Mouse (Mus musculus): ENCODE measurements around the gene Rtf2.

Rtf2 gene

DNA sequence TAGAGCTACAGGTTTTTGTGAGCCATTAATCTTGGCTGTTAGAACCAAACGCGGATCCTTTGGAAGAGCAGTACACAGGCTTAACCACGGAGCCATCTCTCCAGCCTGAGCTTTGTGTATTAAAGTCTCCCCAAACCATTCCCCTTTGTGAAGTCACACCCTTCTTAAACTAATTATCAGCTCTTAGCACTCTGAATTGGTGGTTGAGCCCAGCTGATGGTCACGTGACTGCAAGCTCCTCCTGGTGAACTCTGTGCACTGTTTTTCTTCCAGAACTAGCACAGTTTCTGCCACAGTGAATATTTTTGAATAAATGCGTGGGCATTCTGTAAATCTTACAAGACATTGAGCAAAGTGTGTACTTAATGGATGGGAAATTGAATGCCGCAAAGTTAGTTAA lies 820 bp downstream of the Rtf2 start:
- DNase-seq, result peak; percentile 17

- DNase-seq, result no peak
Observed at GRCm38 (mm10) chr2:172445617-172446016, 5.3 kb downstream of the Rtf2 start.

DNA sequence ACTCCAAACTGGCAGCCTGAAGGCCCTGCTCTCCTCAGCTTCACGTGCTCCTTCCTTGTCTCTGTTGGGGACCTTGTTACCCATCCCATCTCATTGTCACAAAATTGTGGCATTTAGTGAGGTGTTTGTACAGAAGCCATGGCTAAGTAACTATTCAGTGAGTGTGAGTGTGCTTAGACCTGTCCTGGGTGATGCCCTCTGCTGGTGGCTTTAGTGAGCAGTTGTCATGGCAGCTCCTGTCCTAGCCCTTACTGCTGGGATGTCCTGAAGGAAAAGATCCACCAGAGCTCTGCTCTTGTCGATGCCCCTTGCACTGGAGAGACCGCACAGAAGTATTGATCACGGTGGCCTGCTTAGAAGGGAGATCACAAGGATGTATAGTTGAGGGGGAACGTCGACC lies 7.0 kb downstream of the Rtf2 start:
- peak; percentile 58 for DNase-seq

DNA sequence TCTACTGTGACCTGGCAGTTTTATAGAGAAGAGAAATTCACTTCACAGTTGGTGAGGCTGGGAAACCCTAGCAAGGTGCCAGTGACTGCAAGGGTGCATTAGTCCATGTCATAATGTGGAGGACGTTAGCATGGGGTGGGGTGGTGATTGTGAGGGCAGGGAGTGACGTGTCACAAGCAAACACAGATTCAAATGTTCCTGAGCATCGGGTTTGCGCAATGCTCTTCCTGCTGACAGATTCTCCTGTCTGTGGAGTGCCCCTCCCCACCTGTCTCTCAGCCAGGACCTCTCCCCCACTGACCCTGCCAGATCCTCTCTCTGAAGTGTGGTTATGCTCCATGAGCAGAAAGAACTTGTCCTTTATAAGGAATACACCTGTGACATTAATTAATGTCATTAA lies 8.0 kb downstream of the Rtf2 start:
- no peak for DNase-seq

GRCm38 (mm10) chr2:172450640-172451039 lies 10.3 kb downstream of the Rtf2 start:
- no peak for DNase-seq

DNA sequence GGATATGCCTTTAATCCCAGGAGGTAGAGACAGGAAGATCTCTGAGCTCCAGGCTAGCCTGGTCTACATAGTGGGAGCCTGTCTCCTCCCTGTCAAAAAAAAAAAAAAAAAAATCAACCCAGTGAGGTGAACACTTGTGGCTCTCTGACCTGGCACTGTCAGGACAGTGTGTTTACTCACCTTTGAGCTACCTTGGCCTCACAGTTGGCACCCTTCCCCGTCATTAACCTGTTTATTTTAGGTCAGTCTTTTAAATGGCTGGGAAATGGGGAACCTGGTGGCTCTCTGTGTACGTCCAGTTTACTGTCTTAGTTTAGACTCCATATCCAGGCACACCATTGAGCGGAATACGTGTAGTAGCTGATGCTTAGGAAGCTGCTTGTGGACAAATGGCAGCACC lies 11.7 kb downstream of the Rtf2 start:
- no peak for DNase-seq

- DNase-seq, result peak; percentile 22
Observed at GRCm38 (mm10) chr2:172452458-172452857, 12.1 kb downstream of the Rtf2 start.

GRCm38 (mm10) chr2:172458496-172458895 lies 18.1 kb downstream of the Rtf2 start, which contains the start of gene Gcnt7:
Gcnt7 (minus strand) TSS chr2:172458596.
- DNase-seq, result no peak

- DNase-seq, result no peak
Observed at GRCm38 (mm10) chr2:172460647-172461046, 20.3 kb downstream of the Rtf2 start.

DNA sequence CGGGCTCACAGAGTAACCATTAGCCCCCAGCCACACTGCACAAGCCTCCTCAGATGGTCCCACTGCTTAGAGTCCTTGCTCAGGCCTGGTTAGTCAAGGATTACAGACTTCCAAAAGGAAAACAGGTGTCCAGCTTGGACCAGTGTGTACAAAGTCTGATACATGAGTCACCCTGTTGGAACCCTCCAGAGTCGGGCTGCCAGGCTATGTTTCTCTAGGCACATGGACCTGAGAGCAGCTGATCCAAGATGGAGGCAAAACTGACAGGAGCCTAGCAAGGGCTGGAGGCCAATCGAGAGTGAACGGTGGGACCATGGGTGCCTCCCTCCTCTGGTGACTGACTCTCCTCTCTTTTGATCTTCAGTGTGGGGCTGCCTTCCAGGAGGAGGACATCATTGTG lies 22.5 kb downstream of the Rtf2 start:
- no peak for DNase-seq

DNA sequence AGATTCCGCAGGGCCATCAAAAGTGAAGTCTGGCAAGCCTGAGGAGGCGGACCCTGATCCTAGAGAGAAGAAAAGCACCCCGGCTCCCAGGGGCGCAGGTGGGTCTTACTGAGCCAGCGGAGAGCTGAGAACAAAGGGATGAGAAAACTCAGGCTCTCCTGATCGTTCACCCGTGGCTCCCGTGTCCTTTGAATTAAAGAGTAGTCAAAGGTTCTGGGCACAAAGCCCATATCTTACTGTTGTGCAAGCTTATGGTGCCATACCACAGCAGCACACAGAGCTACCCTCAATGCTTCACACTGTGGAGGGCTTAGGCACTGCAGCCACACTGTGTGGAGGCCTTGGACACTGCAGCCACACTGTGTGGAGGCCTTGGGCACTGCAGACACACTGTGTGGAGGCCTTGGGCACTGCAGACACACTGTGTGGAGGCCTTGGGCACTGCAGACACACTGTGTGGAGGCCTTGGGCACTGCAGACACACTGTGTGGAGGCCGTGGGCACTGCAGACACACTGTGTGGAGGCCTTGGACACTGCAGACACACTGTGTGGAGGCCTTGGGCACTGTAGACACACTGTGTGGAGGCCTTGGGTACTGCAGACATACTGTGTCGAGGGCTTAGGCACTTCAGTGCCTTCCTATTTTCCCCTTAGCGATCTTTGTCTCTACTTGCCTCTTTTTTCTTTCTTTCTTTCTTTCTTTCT lies 26.2 kb downstream of the Rtf2 start:
- peak; percentile 31 for DNase-seq

- no peak for DNase-seq
Observed at GRCm38 (mm10) chr2:172467206-172467605, 26.9 kb downstream of the Rtf2 start.

DNA sequence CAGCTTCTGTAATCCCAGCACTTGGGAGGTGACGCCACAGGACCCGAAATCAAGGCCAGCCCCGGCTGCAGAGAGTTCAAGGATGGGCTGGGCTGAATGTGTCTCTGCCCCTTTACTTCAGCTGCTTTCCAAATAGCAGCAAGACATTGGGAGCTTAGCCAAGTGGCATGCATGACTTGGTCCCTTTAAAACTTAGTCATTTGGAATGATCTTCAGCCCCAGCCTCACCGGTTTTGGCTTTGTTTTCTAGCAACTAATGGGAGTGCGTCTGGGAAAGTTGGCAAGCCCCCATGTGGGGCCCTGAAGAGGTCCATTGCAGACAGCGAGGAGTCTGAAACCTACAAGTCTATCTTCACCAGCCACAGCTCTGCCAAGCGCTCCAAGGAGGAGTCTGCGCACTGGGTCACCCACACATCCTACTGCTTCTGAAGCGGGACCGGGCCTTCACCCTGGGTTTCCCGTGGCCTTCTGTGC lies 28.0 kb downstream of the Rtf2 start:
- peak; percentile 63 for DNase-seq

DNA sequence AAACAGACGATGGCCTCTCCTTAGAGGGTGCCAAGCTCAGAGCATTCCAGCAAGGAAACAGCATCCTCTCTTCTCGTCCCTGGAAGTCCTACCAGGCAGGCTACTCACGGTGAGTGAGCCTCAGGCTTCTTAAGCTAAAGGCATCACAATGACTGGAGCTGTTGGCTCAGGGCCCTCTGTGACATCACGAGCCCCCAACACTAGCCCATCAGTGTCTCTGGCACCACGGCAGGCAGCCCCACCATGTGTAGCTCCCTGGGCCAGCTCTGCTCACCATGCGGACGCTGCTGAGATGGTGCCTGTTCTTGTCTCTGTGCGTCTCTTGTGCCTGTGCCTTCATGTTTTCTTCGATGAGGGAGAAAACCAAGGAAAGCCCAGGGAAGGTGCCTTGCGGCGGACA lies 32.0 kb downstream of the Rtf2 start, which contains the start of gene Fam209:
TSS of gene Fam209 (plus strand) at position 203 of the 400 bp plus-strand sequence.
- no peak for DNase-seq

GRCm38 (mm10) chr2:172473591-172473990 lies 33.2 kb downstream of the Rtf2 start:
- no peak for DNase-seq

DNA sequence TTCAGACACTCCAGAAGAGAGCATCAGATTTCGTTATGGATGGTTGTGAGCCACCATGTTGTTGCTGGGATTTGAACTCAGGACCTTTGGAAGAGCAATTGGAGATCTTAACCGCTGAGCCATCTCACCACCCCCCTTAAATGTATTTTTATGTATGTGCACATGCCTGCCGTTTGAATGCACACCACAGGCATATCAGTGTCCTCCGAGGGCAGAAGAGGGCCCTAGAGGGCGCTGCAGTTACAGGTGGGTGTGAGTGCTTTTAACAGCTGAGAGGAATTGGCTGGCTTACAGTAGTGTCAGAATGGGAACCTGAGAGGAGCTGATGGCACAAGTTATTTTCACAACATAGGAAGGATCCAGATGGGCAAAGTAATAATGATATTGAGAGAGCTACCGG lies 34.6 kb downstream of the Rtf2 start:
- peak; percentile 55 for DNase-seq

DNA sequence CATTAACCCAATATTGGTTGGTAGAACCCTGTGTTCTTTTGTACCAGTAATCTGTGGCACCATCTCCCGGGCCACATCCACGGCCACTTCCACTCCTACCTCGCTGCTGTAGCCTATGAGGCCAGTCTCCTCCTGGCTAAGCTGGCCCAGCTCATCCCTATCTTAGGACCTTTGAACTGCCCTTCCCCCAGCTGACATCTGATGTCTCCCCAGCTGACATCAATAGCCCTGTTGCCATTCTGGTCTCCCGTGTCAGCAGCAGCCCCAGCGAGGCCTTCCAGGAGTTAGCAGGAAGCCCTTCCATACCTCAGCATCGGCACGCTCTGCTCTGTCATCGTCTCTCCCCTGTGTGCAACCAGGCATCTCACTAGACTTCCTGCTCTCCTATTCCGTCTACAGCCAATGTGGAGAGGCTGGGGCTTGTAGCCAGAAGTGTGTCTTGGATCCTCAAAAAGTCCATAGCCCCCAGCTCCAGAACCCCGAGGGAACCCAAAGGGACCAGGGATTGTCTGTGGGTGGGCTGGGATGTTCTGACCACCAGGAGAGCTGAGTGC lies 36.4 kb downstream of the Rtf2 start:
- DNase-seq, result no peak

- DNase-seq, result no peak
Observed at GRCm38 (mm10) chr2:172477350-172477749, 37.0 kb downstream of the Rtf2 start.

DNA sequence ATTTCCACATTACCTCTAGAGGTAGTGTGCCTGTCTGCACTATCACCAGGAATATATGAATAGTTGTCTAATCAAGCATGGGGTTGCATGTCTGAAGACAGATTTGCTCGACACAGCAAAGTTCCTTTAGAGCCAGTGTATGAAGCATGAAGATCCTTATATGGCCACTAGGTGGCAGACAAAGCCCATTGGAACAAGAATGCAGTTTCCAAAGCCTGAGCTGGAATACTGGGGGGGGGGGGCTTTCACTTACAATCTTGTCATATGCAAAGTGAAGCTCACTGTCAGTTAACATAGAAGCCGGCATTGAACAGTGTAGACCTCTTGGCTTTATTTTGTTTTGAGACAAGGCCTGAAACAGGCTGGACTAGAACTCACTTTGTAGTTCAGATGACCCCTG lies 37.5 kb downstream of the Rtf2 start:
- DNase-seq, result peak; percentile 67

GRCm38 (mm10) chr2:172480296-172480695 lies 39.9 kb downstream of the Rtf2 start:
- DNase-seq, result no peak

- no peak for DNase-seq
Observed at GRCm38 (mm10) chr2:172481654-172482385, 41.5 kb downstream of the Rtf2 start.

DNA sequence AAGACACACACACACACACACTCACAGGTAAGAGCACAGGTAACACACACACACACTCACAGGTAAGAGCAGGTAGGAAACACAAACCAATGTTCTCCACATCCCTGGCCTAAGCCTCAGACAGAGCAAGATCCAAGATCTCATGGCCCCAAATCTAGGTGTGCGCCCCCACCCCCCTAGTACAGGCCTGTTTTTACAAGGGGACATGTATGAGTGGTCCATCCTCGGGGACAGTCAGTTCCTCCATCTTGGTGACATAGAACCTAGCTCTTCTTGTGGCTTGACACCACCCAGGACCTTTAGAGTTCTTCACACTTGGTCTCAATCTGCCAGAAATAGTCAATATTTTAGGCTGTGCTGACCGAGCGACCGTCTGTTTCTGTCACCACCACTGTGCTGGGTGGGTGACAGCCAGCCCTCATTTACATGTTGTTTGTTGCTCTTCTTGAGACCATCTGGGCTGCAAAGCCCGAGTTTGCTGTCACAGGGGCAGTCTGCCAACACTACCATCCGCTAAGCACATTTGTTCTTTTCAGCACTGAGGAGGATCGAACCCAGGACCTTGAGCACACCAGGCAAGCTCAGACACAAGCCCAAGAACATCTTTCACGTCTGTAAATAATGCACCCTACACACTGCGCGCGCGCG lies 43.5 kb downstream of the Rtf2 start:
- DNase-seq, result no peak

- DNase-seq, result no peak
Observed at GRCm38 (mm10) chr2:172484696-172485370, 44.5 kb downstream of the Rtf2 start.

All from kidney, postnatal 10 days (tissue).